Mouse (Mus musculus) lung, postnatal 36 days (tissue): ENCODE results near the gene Aplp2.

ENCODE experiments used
- DNase-seq: peaks from one replicate; pipeline ENCODE4 v3.0.0; 2022; ENCODE audit warnings: mixed read lengths

Gene Aplp2

GRCm38 (mm10) chr9:31119882-31120532 is 91.6 kb downstream of the Aplp2 start:
- peak; percentile 70 for DNase-seq

GRCm38 (mm10) chr9:31119405-31119804 is 92.2 kb downstream of the Aplp2 start:
- no peak for DNase-seq

GRCm38 (mm10) chr9:31118520-31119298 is 92.9 kb downstream of the Aplp2 start:
- no peak for DNase-seq

GRCm38 (mm10) chr9:31117488-31117887 is 94.1 kb downstream of the Aplp2 start:
- no peak for DNase-seq

GRCm38 (mm10) chr9:31117088-31117487 is 94.5 kb downstream of the Aplp2 start:
- DNase-seq = peak; percentile 27

- no peak for DNase-seq
These were observed 96.0 kb downstream of the Aplp2 start for GRCm38 (mm10) chr9:31115586-31115985.

- DNase-seq = peak; percentile 69
These were observed 103.2 kb downstream of the Aplp2 start for GRCm38 (mm10) chr9:31108464-31108863.
